Mouse (Mus musculus) erythroblast, adult 5-6 weeks (primary cell): ENCODE results near the gene Rbm5. TPM values are rescaled to one million over a fixed set of nuclear protein-coding genes. Genes with fewer than 3 reads are reported as not detected.

Source experiments
- ATAC-seq: replicated peaks from 2 replicates; pipeline ENCODE4 v1.8.0; 2016; ENCODE audit warnings: moderate number of reproducible peaks, mild to moderate bottlenecking, moderate TSS enrichment, inconsistent platforms; ENCODE audit not compliant: poor library complexity, low FRiP score, severe bottlenecking
- total RNA-seq, 2 experiments: library from RNA; stranded (forward) in 1 of 2; stranded (reverse) in 1 of 2; fragments of 150-400 nt in 1 of 2; fragments of 200-764, 138-1000 nt in 1 of 2; gene quantifications; 2 replicates each; pipeline versions ENCODE4 v1.2.3 to v1.2.4; 2015 to 2017; ENCODE audit warnings: low replicate concordance in 2 of 2

Gene Rbm5
- total RNA-seq, 2 experiments from 2014 or later, result 204 to 507 TPM

DNA sequence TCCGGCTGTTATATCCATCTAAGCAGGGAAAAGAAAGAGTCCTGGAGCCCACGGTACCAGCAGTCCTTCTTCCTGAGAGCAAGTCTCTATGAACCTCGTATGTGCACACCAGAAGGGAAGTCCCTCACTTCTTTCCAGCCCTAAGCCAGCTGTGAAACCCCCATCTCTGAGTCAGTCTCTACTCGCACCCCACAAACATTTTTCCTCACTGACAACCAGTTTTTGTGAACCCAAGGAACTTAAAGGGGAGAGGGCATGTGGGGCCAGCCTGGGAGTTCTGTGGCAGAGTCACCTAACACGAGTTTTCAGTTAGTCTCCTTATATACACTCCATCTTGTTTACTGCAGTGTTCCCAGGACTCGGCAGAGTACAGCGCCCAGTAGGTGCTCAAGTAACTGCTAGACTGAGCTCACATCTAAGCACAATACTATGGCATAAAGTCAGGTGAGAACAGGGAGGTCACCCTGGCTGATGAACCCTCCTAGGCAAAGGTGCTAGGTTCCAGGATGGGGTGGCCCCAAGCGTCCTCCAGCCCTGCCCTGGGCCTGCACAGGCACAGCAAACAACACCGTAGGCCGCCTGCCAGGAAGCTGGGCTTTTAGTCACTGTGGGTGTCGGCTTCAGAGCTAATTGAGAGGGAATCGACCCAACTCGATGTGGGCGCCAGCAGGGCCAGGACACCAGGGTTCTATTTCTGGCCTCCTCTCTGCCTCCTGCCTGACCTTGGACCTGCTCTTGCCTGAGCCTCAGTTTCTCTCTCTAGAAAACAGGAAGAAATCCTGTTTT lies 67.3 kb downstream of the Rbm5 start:
- no peak for ATAC-seq

DNA sequence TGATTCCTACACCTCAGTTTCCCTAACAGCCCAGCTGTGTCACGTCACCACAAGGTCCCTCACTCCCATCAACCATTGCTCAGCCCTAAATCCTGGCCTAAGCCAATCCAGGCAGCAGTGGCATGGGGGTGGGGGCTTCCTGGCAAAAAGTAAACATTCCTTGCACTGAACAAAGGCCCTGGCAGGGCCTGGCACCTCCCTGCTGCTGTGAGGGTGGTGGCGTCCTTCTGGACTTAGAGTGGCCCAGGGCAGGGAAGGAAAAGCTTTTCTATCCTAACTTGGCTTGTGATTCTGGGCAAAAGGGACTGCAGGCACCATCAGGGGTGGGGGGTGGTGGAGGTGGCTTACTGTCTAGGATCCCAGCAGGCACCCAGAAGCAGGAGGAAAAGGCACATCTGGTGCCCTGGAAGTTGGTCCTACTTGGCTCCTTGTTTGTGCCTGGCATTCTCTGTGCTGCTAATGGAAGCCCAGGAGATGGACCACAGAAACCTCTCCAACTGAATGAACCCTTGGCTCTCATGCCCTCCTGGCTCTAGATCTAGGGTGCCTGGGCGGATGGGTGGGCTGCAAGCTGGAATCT lies 68.1 kb downstream of the Rbm5 start:
- ATAC-seq, result no peak

DNA sequence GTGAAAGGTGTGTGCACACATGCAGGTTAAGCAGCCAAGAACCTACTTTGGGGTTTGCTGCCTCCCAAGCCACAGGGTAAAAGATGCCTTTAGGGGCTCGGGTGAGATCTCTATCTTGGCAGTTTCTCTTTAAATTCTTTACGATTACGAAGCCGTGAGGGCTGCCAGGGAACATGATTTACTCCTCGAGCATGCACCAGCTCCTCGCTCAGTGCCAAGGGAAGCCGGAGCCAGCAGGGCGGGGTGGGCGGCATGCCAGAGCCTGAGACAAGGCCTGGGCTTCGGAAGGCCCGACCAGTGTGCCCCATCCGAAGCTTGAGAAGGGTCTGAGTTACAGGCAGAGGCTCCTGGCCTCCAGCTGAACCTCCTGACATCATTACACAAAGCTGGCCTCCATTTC lies 69.2 kb downstream of the Rbm5 start:
- ATAC-seq, result no peak

DNA sequence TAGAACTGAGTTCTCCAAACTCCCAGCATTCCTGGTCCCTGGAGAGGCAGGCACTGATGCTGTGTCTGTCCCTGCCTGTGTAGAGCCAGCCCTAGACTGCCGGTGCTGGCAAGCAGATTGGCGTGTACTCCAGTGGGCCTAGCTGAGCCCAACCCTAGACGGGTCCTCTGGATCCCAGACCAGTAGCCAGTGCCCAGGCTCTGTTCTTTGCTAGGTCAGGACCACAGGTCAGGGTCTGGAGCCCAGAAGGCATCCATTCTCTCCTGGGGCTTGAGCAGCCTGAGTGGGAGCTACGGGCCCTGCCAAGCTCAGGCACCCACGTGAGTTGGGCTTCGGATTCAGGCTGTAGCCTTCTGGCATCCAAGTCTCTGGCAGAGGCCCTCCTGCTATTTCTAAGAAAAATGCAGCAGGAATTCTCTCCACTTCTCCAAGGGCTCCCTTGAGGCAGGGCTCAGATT lies 70.7 kb downstream of the Rbm5 start:
- no peak for ATAC-seq

DNA sequence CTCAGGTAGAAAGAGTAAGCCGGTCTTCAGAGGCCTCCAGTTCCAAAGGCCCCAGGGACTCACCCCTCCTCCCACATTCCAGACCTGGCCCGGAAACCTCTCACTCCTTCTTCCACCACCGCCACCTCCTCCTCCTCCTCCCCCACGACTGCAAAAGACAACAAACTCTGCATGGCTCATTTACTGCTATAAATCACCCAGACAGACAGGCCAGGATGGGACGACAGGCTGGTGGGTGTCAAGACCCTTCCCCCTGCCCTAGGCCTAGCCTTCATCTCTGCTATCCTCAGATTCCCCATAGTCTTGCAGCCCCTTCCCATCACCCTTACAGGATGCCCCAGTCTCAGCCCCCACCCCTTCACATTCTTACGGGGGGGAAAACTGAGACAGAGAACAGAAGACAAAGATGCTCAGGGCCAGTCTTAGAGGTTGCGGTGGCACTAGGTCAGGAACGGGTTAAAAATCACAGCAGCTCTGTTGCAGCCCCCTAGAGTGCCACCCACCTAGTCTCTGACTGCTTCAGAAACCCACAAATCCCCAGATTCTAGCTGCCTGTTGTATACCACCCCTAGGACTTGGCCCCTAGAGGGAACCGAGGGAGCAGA lies 71.3 kb downstream of the Rbm5 start:
- ATAC-seq, result no peak

DNA sequence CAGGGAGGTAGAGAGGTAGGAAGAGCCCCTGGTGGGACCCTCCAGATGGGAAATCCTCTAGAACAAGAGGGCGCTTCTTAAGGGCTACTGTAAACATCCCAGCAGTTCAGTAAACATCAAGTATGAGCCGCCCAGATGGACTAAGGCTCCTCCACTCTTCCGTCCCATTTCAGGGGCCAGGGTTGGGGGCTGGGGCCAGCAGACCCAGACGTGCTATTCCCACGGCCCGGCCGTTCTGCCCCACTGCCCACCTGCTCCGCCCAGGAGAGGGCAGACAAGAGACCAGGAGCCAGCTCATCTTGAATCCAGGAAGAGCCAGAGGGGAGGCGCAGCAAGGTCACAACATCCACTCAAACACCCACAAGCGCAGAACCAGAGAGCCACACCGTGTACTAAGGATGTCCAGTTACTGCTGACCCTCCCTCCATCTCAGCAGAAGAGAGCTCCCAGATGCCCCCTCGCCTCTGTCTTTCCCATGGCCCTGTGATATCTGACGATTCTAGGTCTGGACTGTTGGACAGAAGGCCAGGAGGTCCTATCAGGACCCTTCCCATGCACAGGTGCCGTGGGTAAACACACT lies 72.1 kb downstream of the Rbm5 start:
- ATAC-seq, result no peak

DNA sequence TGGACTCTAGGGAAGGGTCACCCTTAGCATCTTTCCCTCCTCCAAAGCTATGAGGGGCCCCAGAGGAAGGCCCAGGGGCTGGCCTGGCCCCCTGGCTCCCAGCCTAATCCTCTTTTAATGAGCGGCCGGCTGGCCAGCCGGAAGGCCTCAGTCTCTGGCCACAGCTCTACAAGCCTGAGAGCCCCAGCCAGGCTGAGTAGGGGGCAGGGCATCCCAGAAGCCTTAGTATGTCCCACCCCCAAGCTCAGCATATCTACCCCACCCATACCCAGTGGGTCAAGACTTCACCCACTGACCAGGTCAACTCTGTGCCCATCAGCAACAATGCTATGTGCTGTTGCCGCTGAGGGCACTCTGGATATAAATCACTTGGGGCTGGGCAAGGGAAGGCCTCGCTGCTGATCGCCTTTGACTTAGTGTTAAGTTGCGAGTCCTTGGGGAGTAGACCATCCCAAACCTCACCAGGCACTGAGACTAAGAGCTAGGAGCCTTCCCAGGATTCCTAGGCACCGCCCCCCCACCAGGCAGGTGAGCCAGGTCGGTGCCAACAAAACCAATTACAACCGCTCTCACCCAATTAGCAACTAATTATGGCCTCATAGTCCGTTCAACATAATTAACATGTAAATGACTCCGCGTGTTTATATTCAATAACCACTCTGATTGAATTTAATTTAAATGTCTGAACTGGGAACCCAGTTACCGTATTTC lies 72.8 kb downstream of the Rbm5 start:
- no peak for ATAC-seq

DNA sequence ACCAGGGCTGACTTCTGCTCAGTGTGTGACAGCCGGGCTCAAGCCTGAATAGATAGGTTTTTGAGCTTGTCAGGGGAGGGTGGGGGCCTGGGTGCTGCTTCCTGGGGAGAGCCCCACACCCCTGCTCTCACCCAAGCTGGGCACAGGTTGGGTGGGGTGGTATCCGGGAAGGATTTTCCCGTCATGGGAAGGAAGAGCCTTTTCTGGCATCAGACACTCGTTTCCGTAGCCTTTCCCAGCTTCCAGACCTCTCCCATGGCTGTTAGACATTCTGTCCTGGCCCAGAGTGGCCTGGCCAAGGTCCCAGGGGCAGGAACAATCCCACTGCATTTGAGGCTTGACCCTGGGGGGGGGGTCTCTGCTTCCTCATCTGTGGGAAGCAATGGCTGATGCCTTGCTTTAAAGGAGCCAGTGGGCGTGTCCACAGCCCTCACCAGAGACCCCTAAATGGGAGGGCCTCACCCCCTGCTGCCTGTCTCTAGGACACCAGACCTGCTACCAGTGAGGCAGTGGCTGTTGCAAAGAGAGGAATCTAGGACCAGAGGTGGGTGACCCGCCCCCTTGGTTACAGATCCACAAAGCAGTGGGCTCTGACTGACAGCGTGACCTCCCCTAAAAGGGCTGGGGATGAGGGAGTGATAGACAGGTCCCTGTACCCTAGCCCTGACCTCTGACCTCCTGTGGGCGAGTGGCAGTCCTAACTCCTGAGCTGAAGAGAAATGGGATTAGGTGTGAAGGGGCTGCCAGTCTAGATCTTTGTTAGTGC lies 73.8 kb downstream of the Rbm5 start:
- no peak for ATAC-seq

DNA sequence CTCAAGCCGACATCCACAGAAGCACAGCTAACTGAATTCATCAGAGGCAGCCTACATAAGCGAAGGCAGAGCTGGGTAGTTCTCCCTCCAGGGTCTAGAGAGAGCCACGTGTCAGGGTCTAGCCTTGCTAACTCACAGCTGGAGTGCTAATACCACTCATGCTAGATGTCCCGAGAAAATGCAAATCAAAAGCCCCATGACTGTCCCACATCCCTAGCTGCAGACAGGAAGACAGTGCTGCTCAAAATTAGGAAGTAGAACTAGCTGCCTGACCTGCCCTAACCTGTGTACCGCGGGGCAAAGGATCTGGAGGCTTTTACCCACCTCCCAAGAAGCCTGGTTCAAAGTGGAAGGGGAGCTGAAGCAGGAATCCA lies 74.7 kb downstream of the Rbm5 start:
- no peak for ATAC-seq

DNA sequence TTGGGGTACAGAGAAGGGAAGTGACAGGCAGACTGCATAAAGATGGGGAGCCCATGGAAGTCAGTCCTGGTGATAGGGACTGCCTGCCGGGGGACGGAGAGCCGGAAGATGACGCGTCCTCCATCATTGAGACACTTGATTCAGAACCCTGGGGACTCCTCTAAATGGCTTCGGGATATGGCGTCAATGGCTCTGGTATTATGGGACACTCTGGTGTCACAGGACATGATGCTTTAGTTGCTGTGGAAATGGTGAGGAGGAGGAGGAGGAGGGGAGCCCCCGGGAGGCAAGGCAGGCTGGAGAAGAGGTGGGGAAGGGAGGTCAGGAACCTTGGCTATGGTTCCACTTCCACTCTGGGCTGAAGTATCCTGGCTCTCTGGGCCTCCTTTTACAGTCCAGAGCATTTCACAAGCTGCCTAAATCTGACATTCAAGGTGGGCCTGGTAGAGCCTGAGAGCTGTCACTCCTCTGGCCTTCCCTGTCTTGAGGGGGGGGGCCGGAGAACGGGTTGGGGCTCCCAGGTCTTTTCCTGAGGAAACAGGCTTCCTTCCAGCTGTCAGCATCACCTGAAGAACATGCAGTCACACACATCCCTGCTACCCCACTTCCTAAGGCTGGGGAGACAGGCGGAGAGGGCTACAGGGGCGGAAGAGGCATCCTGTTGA lies 75.2 kb downstream of the Rbm5 start:
- no peak for ATAC-seq

DNA sequence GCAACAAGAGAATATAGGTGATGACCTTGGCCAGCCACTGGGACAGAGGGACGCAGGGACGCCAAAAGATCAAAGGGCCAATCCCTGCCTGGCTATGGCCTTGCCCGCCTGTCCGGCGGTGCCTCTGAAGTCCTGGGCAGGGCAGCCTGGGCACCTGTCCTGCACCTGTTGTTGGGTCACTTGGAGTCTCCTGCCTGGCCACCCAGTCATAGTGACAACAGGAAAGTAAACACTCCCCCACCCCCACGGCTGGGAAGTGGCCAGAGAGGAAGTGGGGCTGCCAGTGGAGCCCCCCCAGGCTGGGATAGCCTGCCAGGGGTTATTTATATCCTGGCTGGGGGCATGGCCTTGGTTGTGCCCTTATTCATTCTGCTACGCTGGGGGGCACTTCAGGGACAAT lies 76.2 kb downstream of the Rbm5 start:
- no peak for ATAC-seq

DNA sequence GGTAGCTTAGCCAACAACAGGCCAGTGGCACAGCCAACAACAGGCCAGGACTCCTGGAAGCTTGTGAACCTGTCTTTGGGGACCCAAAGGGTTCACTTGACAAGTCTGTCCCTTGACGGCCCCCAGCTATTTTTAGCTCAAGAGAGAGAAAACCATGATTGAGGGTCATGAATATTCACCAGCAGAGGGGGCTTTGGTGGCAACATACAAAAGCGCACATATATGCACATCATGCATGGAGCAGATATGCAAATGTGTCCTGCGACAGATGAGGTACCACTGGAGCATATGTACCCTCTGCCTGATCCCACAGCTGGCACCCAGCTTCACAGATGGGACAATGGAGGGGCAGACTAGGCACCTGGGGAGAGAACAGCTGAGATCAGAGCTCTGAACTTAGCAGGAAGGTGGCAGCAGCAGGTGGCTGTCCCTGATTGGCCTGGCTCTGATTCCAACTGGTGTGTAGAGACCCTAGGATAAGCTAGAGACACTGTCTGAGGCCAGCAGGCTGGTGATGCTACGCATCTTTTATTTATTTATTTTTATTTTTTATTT lies 77.3 kb downstream of the Rbm5 start:
- ATAC-seq, result no peak

DNA sequence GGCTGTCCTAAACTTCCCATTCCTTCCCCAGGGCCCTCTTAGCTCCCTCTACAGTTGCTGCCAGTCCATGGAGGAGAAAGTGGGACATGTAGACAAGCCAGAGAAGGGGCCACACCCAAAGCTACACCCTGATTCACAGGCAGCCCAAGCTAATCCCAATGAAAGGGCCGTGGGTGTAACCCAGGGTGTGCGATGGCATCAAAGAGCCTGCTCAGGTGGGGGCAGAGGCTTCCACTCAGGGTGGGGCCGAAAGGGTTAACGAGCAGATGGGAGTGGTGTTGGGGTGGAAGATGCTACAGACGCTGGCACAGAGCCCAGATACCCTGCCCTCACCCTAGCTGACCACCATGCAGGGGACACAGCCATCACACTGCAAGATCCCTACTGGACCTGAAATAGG lies 78.0 kb downstream of the Rbm5 start:
- ATAC-seq, result no peak

DNA sequence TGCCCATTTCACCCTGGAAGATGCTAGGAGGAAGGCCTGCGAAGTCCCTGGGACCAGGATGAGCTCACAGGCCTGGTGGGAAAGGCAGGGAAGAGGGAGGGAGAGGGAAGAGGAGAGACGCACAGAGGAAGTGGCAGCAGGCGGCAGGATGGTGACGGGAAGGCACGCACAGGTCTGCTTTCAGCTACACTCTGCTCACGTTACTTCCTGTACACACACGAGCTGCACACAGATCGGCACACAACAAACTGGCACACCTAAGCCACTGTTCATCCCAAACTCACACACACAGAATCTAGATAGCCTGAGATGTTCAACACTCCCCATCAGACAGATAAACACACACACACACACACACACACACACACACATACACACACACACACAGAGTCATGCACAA lies 80.4 kb downstream of the Rbm5 start:
- ATAC-seq, result no peak

Other genes with a start within 250 kb of the Rbm5 start
- gene Tmem115, start 237.1 kb downstream of the Rbm5 start, total RNA-seq (2015; ENCODE audit: low replicate concordance), result 1.9 and 2.5 TPM in 2 replicates
- 5.9 and 6.0 TPM in 2 replicates for gene Tmem115, start 237.1 kb downstream of the Rbm5 start, total RNA-seq (2017; ENCODE audit: low replicate concordance)
- 7.5 and 11.1 TPM in 2 replicates for gene Cyb561d2, start 228.8 kb downstream of the Rbm5 start, total RNA-seq (2015; ENCODE audit: low replicate concordance)
- 4.7 and 6.7 TPM in 2 replicates for gene Cyb561d2, start 228.8 kb downstream of the Rbm5 start, total RNA-seq (2017; ENCODE audit: low replicate concordance)
- 0.77 and 4.4 TPM in 2 replicates for gene Nprl2, start 228.8 kb downstream of the Rbm5 start, total RNA-seq (2015; ENCODE audit: low replicate concordance)
- 1.3 and 10.1 TPM in 2 replicates for gene Nprl2, start 228.8 kb downstream of the Rbm5 start, total RNA-seq (2017; ENCODE audit: low replicate concordance)
- not detected in 2 replicates for gene Zmynd10, start 223.7 kb downstream of the Rbm5 start, total RNA-seq (2015; ENCODE audit: low replicate concordance)
- gene Zmynd10, start 223.7 kb downstream of the Rbm5 start, total RNA-seq (2017; ENCODE audit: low replicate concordance), result not detected in 2 replicates
- gene Rassf1, start 219.4 kb downstream of the Rbm5 start, total RNA-seq (2015; ENCODE audit: low replicate concordance), result 6.1 and 7.3 TPM in 2 replicates
- gene Rassf1, start 219.4 kb downstream of the Rbm5 start, total RNA-seq (2017; ENCODE audit: low replicate concordance), result 14.8 TPM in 2 replicates
- 6.7 and 8.3 TPM in 2 replicates for gene Tusc2, start 207.7 kb downstream of the Rbm5 start, total RNA-seq (2015; ENCODE audit: low replicate concordance)
- 4.7 and 5.3 TPM in 2 replicates for gene Tusc2, start 207.7 kb downstream of the Rbm5 start, total RNA-seq (2017; ENCODE audit: low replicate concordance)
- gene Hyal2, start 203.1 kb downstream of the Rbm5 start, total RNA-seq (2015; ENCODE audit: low replicate concordance), result 1.9 and 2.7 TPM in 2 replicates
- gene Hyal2, start 203.1 kb downstream of the Rbm5 start, total RNA-seq (2017; ENCODE audit: low replicate concordance), result 3.9 and 4.9 TPM in 2 replicates
- gene Hyal1, start 194.1 kb downstream of the Rbm5 start, total RNA-seq (2015; ENCODE audit: low replicate concordance), result 2.7 and 9.8 TPM in 2 replicates
- gene Hyal1, start 194.1 kb downstream of the Rbm5 start, total RNA-seq (2017; ENCODE audit: low replicate concordance), result 4.2 and 7.4 TPM in 2 replicates
- gene Naa80, start 192.1 kb downstream of the Rbm5 start, total RNA-seq (2015; ENCODE audit: low replicate concordance), result 13.4 and 20.2 TPM in 2 replicates
- gene Naa80, start 192.1 kb downstream of the Rbm5 start, total RNA-seq (2017; ENCODE audit: low replicate concordance), result 9.5 and 17.9 TPM in 2 replicates
- 2.3 and 2.9 TPM in 2 replicates for gene Hyal3, start 190.2 kb downstream of the Rbm5 start, total RNA-seq (2015; ENCODE audit: low replicate concordance)
- gene Hyal3, start 190.2 kb downstream of the Rbm5 start, total RNA-seq (2017; ENCODE audit: low replicate concordance), result 1.1 and 1.4 TPM in 2 replicates
- 207 and 270 TPM in 2 replicates for gene Ifrd2, start 183.4 kb downstream of the Rbm5 start, total RNA-seq (2015; ENCODE audit: low replicate concordance)
- 204 and 217 TPM in 2 replicates for gene Ifrd2, start 183.4 kb downstream of the Rbm5 start, total RNA-seq (2017; ENCODE audit: low replicate concordance)
- gene Sema3b, start 161.8 kb downstream of the Rbm5 start, total RNA-seq (2015; ENCODE audit: low replicate concordance), result not detected in 2 replicates
- gene Sema3b, start 161.8 kb downstream of the Rbm5 start, total RNA-seq (2017; ENCODE audit: low replicate concordance), result not detected in 2 replicates
- 183 and 189 TPM in 2 replicates for gene Gnai2, start 135.6 kb downstream of the Rbm5 start, total RNA-seq (2015; ENCODE audit: low replicate concordance)
- 162 and 183 TPM in 2 replicates for gene Gnai2, start 135.6 kb downstream of the Rbm5 start, total RNA-seq (2017; ENCODE audit: low replicate concordance)
- gene Slc38a3, start 101.5 kb downstream of the Rbm5 start, total RNA-seq (2015; ENCODE audit: low replicate concordance), result not detected in 2 replicates
- gene Slc38a3, start 101.5 kb downstream of the Rbm5 start, total RNA-seq (2017; ENCODE audit: low replicate concordance), result not detected in 2 replicates
- gene Gnat1, start 91.3 kb downstream of the Rbm5 start, total RNA-seq (2015; ENCODE audit: low replicate concordance), result not detected in 2 replicates
- gene Gnat1, start 91.3 kb downstream of the Rbm5 start, total RNA-seq (2017; ENCODE audit: low replicate concordance), result not detected in 2 replicates
- not detected in 2 replicates for gene Sema3f, start 60.5 kb downstream of the Rbm5 start, total RNA-seq (2015; ENCODE audit: low replicate concordance)
- not detected in 2 replicates for gene Sema3f, start 60.5 kb downstream of the Rbm5 start, total RNA-seq (2017; ENCODE audit: low replicate concordance)
- 29.5 and 31.3 TPM in 2 replicates for gene Rbm6, start 102.2 kb upstream of the Rbm5 start, total RNA-seq (2015; ENCODE audit: low replicate concordance)
- gene Rbm6, start 102.2 kb upstream of the Rbm5 start, total RNA-seq (2017; ENCODE audit: low replicate concordance), result 60.6 and 79.6 TPM in 2 replicates
- gene Mon1a, start 117.2 kb upstream of the Rbm5 start, total RNA-seq (2015; ENCODE audit: low replicate concordance), result 2.5 and 4.4 TPM in 2 replicates
- 2.0 and 2.7 TPM in 2 replicates for gene Mon1a, start 117.2 kb upstream of the Rbm5 start, total RNA-seq (2017; ENCODE audit: low replicate concordance)
- gene Mst1r, start 135.9 kb upstream of the Rbm5 start, total RNA-seq (2015; ENCODE audit: low replicate concordance), result not detected in 2 replicates
- gene Mst1r, start 135.9 kb upstream of the Rbm5 start, total RNA-seq (2017; ENCODE audit: low replicate concordance), result 0.43 TPM in 1 of 2 replicates, not detected in the other
- not detected in 2 replicates for gene Actl11, start 157.5 kb upstream of the Rbm5 start, total RNA-seq (2015; ENCODE audit: low replicate concordance)
- gene Actl11, start 157.5 kb upstream of the Rbm5 start, total RNA-seq (2017; ENCODE audit: low replicate concordance), result not detected in 2 replicates
- gene Camkv, start 164.7 kb upstream of the Rbm5 start, total RNA-seq (2015; ENCODE audit: low replicate concordance), result not detected in 2 replicates
- gene Camkv, start 164.7 kb upstream of the Rbm5 start, total RNA-seq (2017; ENCODE audit: low replicate concordance), result not detected in 2 replicates
- gene Traip, start 179.1 kb upstream of the Rbm5 start, total RNA-seq (2015; ENCODE audit: low replicate concordance), result 2.5 and 4.4 TPM in 2 replicates
- gene Traip, start 179.1 kb upstream of the Rbm5 start, total RNA-seq (2017; ENCODE audit: low replicate concordance), result 12.5 and 15.2 TPM in 2 replicates
- 392 and 403 TPM in 2 replicates for gene Uba7, start 204.5 kb upstream of the Rbm5 start, total RNA-seq (2015; ENCODE audit: low replicate concordance)
- gene Uba7, start 204.5 kb upstream of the Rbm5 start, total RNA-seq (2017; ENCODE audit: low replicate concordance), result 364 and 493 TPM in 2 replicates
- 0.96 and 4.4 TPM in 2 replicates for gene Gm20661, start 212.1 kb upstream of the Rbm5 start, total RNA-seq (2015; ENCODE audit: low replicate concordance)
- 5.3 and 12.9 TPM in 2 replicates for gene Gm20661, start 212.1 kb upstream of the Rbm5 start, total RNA-seq (2017; ENCODE audit: low replicate concordance)
- 11.1 and 32.3 TPM in 2 replicates for gene Inka1, start 214.9 kb upstream of the Rbm5 start, total RNA-seq (2015; ENCODE audit: low replicate concordance)
- gene Inka1, start 214.9 kb upstream of the Rbm5 start, total RNA-seq (2017; ENCODE audit: low replicate concordance), result 16.3 and 18.1 TPM in 2 replicates
- gene Cdhr4, start 221.5 kb upstream of the Rbm5 start, total RNA-seq (2015; ENCODE audit: low replicate concordance), result 4.4 and 11.3 TPM in 2 replicates
- gene Cdhr4, start 221.5 kb upstream of the Rbm5 start, total RNA-seq (2017; ENCODE audit: low replicate concordance), result 2.5 and 17.0 TPM in 2 replicates
- gene Gm20662, start 225.4 kb upstream of the Rbm5 start, total RNA-seq (2015; ENCODE audit: low replicate concordance), result not detected in 2 replicates
- 2.5 and 16.9 TPM in 2 replicates for gene Gm20662, start 225.4 kb upstream of the Rbm5 start, total RNA-seq (2017; ENCODE audit: low replicate concordance)
- gene Ip6k1, start 231.5 kb upstream of the Rbm5 start, total RNA-seq (2015; ENCODE audit: low replicate concordance), result 146 and 206 TPM in 2 replicates
- gene Ip6k1, start 231.5 kb upstream of the Rbm5 start, total RNA-seq (2017; ENCODE audit: low replicate concordance), result 245 and 289 TPM in 2 replicates